Mouse (Mus musculus) small intestine, adult 2 months (tissue): ENCODE results near the gene Coro7. TPM values are rescaled to one million over a fixed set of nuclear protein-coding genes. Genes with fewer than 3 reads are reported as not detected.
A peak's percentile ranks its signal among the peaks of the same experiment; 100 is the strongest.

ENCODE experiments used
- H3K27ac ChIP-seq: fragments of 200-500 bp; 2 replicates; pipeline ENCODE4 v1.5.1; 2012; ENCODE audit warnings: low read depth, low read length, control low read depth, inconsistent platforms; ENCODE audit not compliant: insufficient read depth
- H3K27me3 ChIP-seq: fragments of 200-500 bp; 2 replicates; pipeline ENCODE4 v1.6.1; 2012; ENCODE audit warnings: mild to moderate bottlenecking, moderate library complexity, low read length, inconsistent platforms; ENCODE audit not compliant: control insufficient read depth, insufficient read depth
- H3K36me3 ChIP-seq: fragments of 200-500 bp; 2 replicates; pipeline ENCODE4 v1.6.1; 2012; ENCODE audit warnings: mild to moderate bottlenecking, low read length, control low read depth, inconsistent platforms; ENCODE audit not compliant: control insufficient read depth, insufficient read depth
- H3K4me1 ChIP-seq: fragments of 200-500 bp; 2 replicates; pipeline ENCODE4 v1.6.1; 2012; ENCODE audit warnings: low read length, inconsistent platforms, mixed read lengths; ENCODE audit not compliant: control insufficient read depth, insufficient read depth, insufficient read length
- H3K4me3 ChIP-seq: fragments of 200-500 bp; 2 replicates; pipeline ENCODE4 v1.5.1; 2012; ENCODE audit warnings: low read depth, mild to moderate bottlenecking, control low read depth, inconsistent platforms, low read length, moderate library complexity
- CTCF ChIP-seq: fragments of 200-500 bp; IDR thresholded peaks from 2 replicates; pipeline ENCODE4 v1.5.1; 2012; ENCODE audit warnings: low read depth, mild to moderate bottlenecking, control low read depth, inconsistent platforms, low read length, moderate library complexity, mixed read lengths; ENCODE audit not compliant: insufficient replicate concordance, insufficient read length; ENCODE audit errors: extremely low read depth
- POLR2A ChIP-seq: fragments of 200-500 bp; IDR thresholded peaks from 2 replicates; pipeline ENCODE4 v1.6.1; 2012; ENCODE audit warnings: low read depth, mild to moderate bottlenecking, control low read depth, inconsistent platforms, low read length, moderate library complexity
- WGBS: fragments of 180-500 bp; shearing (Covaris S2); methylation state at CpG from one replicate; pipeline ENCODE4 v1.1.7; 2018; 5-methylcytosine and 5-hydroxymethylcytosine counted together
- polyA plus RNA-seq: library from polyadenylated mRNA; depleted of rRNA; stranded (reverse); fragments of >200 nt; gene quantifications from 2 replicates; pipeline ENCODE4 v1.2.3, GENCODE M21; 2012

The Coro7 gene
- polyA plus RNA-seq, 1 experiment, result 86.6 TPM

GRCm38 (mm10) chr16:4665726-4666125 is 13.9 kb downstream of the Coro7 start:
- TF ChIP-seq POLR2A (no peak), CTCF (no peak)
- peaks cover 60% of the 10 kb centered on the region for H3K36me3 ChIP-seq

GRCm38 (mm10) chr16:4663806-4664205 is 15.8 kb downstream of the Coro7 start:
- Histone ChIP-seq H3K4me3 (no peak overlapping the region), H3K27ac (no peak overlapping the region), H3K36me3 (peaks cover 58% of the 10 kb centered on the region), H3K4me1 (no peaks in the 10 kb centered on the region), H3K27me3 (no peaks in the 10 kb centered on the region)
- WGBS, result 92% methylated on average over 2 of the region's 2 CpGs
- TF ChIP-seq CTCF (no peak), POLR2A (no peak)

More at GRCm38 (mm10) chr16:4665726-4666125, 13.9 kb downstream of the Coro7 start:
- WGBS, result 97% methylated on average over 2 of the region's 2 CpGs
- no peaks in the 10 kb centered on the region for H3K4me1 ChIP-seq
- no peaks in the 10 kb centered on the region for H3K27me3 ChIP-seq
- no peak overlapping the region for H3K4me3 ChIP-seq
- no peak overlapping the region for H3K27ac ChIP-seq

GRCm38 (mm10) chr16:4661605-4662004 is 18.0 kb downstream of the Coro7 start:
- TF ChIP-seq CTCF (no peak), POLR2A (no peak)
- no peaks in the 10 kb centered on the region for H3K27me3 ChIP-seq
- WGBS, result 79% methylated on average over 2 of the region's 2 CpGs
- H3K36me3 ChIP-seq, result peaks cover 52% of the 10 kb centered on the region
- H3K4me1 ChIP-seq, result no peaks in the 10 kb centered on the region
- no peak overlapping the region for H3K27ac ChIP-seq
- no peak overlapping the region for H3K4me3 ChIP-seq

- Histone ChIP-seq H3K27ac (no peak overlapping the region), H3K36me3 (peaks cover 50% of the 10 kb centered on the region), H3K27me3 (no peaks in the 10 kb centered on the region), H3K4me1 (0 out of 2 replicates have a peak, but pooled peaks cover 5% of the 10 kb centered on the region), H3K4me3 (no peak overlapping the region)
- WGBS, result 73% methylated on average over 2 of the region's 2 CpGs
- TF ChIP-seq POLR2A (no peak), CTCF (no peak)
Measured at GRCm38 (mm10) chr16:4659326-4659725, 20.3 kb downstream of the Coro7 start.

GRCm38 (mm10) chr16:4658781-4659245 is 20.8 kb downstream of the Coro7 start:
- 0 out of 2 replicates have a peak, but pooled peaks cover 5% of the 10 kb centered on the region for H3K4me1 ChIP-seq
- WGBS, result 82% methylated on average over 11 of the region's 11 CpGs
- TF ChIP-seq CTCF, result no peak
- no peak for TF ChIP-seq POLR2A
- H3K27me3 ChIP-seq, result no peaks in the 10 kb centered on the region
- no peak overlapping the region for H3K27ac ChIP-seq
- peaks cover 51% of the 10 kb centered on the region for H3K36me3 ChIP-seq
- no peak overlapping the region for H3K4me3 ChIP-seq

- Histone ChIP-seq H3K36me3 (peaks cover 60% of the 10 kb centered on the region), H3K4me1 (0 out of 2 replicates have a peak, but pooled peaks cover 5% of the 10 kb centered on the region), H3K27ac (0 out of 2 replicates have a peak overlapping the region, but pooled peaks have one; percentile 23), H3K4me3 (no peak overlapping the region), H3K27me3 (no peaks in the 10 kb centered on the region)
- TF ChIP-seq CTCF, result no peak
- TF ChIP-seq POLR2A, result no peak
- WGBS, result 87% methylated on average over 9 of the region's 9 CpGs
Measured at GRCm38 (mm10) chr16:4656571-4657081, 23.0 kb downstream of the Coro7 start.

- 0 out of 2 replicates have a peak, but pooled peaks cover 5% of the 10 kb centered on the region for H3K4me1 ChIP-seq
- 69% methylated on average over 11 of the region's 11 CpGs for WGBS
- H3K4me3 ChIP-seq, result no peak overlapping the region
Measured at GRCm38 (mm10) chr16:4655764-4656570, 23.6 kb downstream of the Coro7 start.

More at GRCm38 (mm10) chr16:4655764-4656570, 23.6 kb downstream of the Coro7 start:
- no peak for TF ChIP-seq POLR2A
- TF ChIP-seq CTCF, result no peak
- Histone ChIP-seq H3K27me3 (no peaks in the 10 kb centered on the region), H3K36me3 (peaks cover 58% of the 10 kb centered on the region), H3K27ac (no peak overlapping the region)
